Mouse (Mus musculus) frontal cortex, adult (tissue): ENCODE measurements around the gene Gm20219.

Experiments
- ATAC-seq: cut with Nextera tagmentation; 2 replicates; pipeline ENCODE4 v1.9.2; 2017; ENCODE audit warnings: mild to moderate bottlenecking, moderate library complexity, mixed read lengths; ENCODE audit not compliant: low TSS enrichment

Gene Gm20219

DNA sequence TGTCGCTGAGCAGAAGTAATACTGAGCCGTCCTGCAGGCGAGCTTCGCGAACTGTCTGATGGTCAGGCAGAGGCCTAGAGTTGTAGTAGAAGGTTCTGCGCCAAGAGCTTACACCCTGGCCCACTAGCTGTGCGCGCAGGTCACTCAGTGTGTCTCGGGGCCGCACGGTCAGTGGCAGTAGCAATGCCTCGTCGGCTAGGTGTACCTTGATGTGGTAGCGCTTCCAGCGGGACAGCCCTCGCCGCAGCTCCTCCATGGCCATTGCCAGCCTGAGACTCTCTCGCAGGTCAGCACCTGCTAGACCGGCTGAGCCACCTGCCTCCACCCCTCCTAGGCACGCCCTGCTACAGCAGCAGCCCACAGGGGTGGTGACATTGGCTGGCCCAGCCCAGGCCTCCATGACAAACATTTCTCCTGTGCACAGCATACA, at the start of gene Gm20219:
Gene Gm20219 (minus strand): TSS at position 266 of the 430 bp plus-strand sequence.
- ATAC-seq = no peak

DNA sequence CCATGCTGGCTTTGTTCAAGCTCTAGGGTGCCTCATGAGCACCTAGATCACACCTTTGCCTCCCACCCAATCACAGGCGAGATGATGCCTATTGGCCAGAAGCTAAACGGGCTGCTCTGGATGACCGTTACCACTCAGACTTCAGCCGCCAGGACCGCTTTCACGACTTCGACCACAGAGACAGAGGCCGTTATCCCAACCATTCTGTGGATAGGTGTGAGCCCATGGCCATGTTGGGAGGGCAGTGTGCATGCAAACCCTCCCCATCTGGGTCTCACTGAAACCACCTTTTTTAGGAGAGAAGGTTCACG, 49.8 kb upstream of the Gm20219 start:
- ATAC-seq = no peak

DNA sequence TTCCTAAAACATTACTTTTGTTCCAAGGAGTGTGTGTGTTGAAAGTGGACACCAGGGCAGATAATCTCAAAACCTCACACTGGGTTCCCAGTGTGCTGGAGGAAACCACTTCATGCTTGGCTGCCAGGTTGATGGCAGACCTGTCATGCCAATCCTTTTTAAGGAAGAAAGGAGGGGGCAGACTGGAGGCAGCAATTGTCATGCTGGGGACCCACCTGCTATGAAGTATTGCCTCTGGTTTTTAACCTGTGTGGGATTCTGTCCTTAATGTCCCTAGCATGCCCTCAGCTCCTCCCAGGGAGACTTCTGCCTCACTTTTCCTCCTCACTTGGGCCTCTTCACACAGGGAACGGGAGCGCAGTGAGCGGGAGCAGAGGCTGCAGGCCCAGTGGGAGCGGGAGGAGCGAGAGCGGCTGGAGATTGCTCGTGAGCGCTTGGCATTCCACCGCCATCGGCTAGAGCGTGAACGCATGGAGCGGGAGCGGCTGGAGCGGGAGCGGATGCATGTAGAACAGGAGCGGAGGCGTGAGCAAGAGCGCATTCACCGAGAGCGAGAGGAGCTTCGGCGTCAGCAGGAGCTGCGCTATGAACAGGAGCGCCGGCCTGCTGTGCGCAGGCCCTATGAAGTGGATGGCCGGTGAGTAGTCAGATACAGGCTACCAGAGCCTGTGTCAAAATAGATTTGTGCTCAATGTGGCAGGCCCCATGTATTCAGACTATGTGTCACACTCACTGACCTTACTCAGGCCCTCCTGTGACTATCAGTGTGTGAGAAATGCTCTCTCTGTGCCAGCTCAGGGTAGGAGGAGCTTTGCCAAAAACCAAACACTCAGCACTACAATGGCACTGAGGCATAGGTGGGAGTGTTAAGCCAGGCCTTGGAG, 49.2 kb upstream of the Gm20219 start:
- no peak for ATAC-seq

DNA sequence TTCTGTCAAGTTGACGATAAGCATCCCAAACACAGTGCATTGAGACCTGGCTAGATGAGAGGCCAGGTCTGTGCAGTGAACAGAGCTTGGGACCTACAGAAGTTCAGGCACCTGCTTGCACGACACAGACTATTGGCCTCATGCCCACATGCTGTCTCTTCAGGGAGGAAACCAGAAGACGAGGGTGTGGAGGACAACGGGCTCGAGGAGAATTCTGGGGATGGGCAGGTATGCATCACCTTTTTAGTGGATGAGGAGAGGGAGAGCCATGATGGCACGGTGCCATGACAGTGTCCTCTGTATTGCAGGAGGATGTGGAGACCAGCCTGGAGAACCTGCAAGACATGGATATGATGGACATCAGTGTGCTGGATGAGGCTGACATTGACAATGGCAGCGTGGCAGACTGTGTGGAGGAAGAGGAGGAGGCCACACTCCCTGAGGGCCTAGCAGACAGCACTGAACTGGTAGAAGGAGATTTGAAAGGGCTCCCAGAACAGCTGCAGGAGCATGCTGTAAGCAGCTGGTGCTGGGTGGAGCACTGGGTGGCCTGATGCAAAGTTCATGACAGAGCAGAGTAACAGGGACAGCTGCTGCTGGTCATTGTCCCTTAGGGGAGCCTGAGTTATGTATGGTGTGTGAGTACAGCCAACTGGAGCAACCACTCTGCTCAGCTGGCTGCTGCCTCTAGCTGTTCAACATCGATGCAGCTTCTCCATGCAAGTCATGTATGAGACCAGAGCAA, 39.5 kb upstream of the Gm20219 start:
- no peak for ATAC-seq

DNA sequence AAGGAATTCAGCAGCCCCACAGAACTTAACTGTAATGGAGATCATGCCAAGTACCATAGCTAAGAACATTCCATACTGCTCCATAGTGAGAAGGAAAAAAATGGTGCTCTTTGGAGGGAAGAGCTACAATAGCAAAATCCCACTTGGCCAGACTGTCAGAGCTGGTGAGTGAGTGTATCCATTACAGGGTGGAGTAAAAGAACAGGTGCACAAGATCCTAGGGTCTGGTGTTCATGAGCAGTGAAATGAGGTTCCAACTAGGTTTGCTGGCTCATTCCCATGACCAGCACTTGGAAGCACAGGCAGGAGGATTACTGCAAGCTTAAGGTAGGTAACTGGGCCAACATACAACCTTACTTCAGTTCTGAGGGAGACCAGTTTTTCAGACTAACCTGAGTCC, 38.4 kb upstream of the Gm20219 start:
- no peak for ATAC-seq

DNA sequence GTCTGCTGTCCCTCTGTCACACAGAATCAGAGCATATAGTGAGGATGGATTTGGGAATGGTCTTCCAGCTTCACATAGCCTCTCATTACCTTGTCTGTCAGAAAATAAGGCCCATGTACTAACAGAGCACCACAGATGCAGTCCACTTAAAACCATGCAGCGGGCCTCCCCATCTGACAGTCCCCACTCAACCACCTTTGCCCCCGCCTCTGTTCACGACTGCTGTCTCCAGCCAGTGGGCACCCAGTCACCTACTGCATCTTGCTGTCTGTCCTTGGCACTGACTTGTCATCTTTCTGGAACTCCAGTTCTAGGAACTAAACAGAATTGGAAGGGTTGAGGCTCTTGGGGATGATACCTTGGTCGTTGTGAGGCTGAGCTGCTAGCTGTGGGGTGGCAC, 34.7 kb upstream of the Gm20219 start:
- no peak for ATAC-seq

DNA sequence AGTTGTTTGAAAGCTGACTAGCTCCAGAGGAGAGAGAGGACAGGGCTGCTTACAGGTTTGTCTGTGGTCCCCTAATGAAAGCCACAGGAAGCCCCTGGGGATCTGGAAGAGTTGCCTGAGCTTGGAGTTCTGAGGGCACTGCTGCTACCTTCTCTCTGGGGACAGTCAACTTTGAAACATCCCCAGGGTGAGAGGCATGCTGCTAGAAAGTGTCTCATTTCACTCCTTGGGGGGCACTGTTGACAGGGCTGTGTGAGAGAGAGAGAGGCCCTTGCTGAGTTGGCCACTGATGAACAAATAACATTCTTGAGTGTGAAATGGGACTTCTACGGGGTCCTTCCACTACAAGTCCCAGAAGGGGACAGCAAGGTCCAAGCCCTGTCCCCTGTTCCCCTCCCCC, 33.6 kb upstream of the Gm20219 start:
- ATAC-seq = no peak

DNA sequence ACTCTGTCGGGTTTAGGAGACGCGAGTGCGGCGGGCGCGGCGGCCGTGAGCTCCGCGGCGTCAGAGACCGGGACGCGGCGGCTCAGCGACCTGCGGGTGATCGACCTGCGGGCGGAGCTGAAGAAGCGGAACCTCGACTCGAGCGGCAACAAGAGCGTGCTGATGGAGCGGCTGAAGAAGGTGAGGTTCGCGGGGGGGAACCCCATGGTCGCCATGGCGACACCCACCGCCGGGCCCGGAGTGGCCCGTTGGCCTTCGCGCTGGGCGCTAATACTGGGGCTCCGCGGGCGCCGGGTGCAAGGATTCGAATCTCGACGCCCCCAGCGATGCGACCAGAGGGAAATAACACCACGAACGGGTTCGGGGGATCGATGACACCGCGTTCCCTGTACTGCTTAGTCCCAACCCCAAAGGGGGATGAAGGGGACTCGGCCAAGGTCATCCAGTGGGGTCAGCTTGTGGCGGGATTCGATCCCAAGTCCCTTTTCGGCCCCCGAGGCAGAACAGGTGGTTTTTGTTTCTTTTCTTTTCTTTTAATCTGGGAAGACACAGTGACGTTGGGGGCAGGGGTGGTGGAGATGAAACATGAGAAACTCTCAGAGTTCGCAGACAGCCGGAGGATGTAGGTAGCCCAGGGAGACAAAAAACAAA, 31.1 kb upstream of the Gm20219 start:
- no peak; the same call in 1 of the 2 replicates for ATAC-seq

DNA sequence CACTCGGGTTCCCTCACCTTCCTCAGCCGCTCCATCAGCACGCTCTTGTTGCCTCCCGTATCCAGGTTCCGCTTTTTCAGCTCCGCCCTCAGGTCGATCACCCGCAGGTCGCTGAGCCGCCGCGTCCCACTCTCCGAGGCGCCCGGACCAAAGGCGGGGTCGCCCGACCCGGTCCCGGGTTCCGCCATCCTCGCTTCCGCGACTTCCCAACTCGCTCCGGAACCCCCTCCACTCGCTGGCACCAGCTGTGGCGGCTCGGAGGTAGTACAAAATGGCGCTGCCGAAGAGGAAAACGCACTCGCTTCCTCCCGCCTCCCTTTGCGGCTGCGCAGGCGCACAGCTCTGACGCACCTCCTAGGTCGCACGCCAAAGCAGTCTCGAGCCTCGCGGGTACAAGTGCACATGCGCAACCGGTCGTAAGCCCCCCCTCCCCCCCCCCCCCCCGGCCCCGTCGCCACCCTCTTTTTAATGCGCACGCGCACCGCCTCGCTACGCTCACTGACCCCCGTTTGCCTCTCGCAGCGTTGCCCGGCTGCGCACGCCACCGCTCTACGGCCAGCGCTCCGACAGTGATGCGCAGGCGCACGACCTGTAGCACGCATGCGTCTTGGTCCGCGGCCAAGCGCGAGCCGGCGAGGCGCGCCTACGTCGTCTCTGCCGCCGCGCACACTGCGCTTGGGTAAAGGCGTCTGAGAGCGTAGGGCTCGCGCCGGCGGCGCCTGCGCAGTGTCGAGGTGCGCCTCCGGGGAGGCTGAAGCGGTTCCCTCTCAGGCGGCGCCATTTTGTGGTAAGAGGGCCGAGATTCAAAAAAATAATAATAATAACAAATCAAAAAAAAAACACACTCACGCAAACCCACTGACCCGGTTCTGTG, 30.3 kb upstream of the Gm20219 start, which contains the start of the genes Safb2 and Safb:
Gene Safb2 (minus strand): TSS at position 329 of the 874 bp plus-strand sequence.
Gene Safb (plus strand): TSS at position 569 of the 874 bp plus-strand sequence.
- peak; percentile 89 for ATAC-seq

DNA sequence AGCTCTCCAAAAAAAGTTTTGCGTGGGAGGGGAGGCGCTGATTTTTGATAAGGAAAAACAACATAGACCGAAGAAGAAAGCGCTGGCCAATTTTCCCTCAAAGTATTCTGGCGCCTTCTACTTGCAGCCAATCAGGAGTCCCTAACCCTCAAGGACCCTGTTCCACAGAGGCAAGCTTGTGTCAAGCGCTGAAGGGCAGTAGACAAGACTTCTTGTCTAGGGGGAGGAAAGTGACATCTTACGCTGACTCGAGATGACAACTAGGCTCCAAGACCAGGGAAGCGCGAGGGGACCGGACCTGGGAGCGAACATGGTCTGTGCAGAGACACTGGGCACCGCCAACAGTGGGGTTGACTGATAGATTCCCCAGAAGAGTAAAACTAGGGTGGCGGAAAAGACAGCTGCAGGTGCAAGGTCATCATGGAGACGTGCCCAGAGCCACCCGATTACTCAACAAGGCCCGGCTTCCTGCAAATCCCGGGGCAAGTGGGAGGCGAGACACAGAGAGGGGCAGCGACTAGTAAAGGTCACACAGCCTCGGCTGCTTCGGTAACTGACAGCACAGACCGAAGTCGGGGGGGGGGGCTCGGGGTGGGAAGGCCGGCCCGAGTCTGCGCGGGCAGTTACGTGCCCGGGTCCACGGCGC, 29.5 kb upstream of the Gm20219 start:
- ATAC-seq = no peak

DNA sequence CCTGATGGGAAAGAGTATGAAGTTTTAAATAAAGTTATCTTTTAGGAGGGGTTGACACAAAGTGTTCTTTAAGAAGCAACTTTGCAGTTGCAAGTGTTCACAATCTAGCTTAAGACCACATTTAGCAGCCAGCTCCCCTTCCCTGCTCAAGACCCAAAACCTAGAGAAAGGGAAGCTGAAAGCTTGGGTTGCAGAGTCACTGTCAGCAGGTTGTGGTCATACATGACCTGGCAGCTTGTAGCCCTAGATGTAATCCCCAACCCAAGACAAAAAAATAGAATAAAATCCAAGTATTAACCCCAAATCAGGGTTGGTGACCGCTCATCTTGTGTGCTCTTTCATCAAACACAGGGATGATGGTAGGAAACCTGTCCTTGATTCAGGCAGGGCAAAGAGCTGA, 28.9 kb upstream of the Gm20219 start:
- no peak for ATAC-seq

DNA sequence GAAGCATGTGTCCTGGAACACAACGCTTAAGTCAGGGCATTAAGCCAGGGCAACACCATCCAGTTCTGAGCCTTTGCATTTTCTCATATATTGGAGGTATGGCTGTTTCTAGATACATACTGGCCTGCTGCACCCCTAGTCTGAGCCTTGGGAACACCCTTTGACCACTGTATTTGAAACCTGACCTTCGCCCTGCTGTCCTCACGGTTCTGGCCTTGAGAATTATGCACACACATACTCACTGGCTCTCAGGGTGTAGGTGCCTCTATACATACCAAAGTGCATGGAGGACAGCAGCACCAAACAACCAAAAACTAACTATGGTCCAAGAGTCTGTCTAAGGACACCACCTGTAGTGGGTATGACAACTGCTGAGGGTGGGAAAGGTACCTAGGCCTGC, 18.8 kb upstream of the Gm20219 start:
- ATAC-seq = no peak

DNA sequence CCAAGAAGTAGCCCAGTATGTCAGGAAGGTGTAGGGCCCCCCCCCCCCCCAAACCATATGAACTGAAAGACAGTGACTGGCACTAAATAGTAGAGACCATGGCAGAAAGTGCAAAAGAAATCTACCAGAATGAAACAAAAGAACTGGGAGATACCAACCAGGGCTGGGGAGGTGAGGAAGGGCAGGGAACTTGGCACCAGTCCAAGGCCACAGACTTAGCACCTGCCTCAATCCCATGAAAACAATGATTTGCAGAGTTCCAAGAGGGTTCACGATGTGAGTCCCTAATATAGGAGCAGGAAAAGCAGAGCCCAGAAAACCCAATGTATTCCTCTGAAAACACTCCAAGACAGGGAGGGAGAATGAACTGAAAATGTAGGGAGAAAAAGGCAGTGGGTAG, 18.0 kb upstream of the Gm20219 start:
- ATAC-seq = no peak

DNA sequence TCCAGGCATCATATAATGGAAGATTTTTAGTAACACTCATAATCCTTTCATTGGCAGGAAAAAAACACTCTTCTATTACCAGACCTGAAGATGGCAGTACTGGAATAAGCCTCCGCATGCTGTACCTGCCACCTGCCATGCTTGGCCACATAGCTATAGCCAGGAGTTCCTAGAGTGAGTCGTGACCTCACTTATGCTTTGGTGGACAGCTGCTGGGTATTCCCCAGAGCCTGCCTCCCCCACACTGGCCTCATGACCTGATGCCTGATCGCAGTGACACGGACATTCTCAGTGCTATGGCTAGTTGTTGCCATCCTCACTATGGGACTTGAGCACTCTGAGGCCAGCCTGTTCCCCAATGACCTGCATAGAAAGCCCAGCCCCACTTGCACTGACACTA, 16.1 kb upstream of the Gm20219 start:
- ATAC-seq = no peak

DNA sequence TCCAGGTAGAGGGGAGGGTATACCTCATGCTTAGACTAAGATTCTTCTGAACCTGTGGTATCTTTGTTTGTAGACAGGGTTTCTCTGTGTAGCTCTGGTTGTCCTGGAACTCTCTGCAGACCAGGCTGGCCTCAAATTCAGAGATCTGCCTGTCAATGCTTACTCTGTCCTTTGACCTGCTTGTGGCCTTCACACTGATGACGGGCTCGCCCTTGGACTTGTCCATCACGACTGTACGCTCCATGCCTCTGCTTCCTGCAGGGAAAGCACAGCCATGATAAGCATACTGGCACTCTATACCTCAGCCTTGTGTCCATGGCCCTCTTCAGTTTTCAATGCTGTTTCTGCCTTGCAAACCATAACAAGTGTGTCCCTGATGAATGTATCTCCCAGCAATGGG, 13.2 kb upstream of the Gm20219 start:
- no peak for ATAC-seq

DNA sequence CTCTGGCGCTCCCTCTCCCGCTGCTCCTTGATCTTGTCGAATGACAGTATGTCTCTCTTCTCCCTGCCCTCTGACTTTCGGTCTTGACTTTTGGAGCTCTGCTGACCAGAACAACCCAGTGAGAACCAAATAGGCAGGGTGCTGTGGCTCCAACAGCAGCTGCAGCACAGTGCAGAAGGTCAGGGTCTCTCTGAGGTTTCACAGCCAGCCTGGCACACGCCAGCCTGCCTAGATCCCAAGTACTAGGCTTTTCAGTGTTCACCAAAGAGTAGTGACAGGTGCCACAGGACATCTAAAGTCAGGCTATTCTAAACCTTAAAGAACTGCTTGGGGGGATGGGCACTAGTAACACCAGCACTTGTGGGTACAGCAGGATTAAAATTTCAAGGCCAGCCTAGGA, 12.7 kb upstream of the Gm20219 start:
- no peak for ATAC-seq

DNA sequence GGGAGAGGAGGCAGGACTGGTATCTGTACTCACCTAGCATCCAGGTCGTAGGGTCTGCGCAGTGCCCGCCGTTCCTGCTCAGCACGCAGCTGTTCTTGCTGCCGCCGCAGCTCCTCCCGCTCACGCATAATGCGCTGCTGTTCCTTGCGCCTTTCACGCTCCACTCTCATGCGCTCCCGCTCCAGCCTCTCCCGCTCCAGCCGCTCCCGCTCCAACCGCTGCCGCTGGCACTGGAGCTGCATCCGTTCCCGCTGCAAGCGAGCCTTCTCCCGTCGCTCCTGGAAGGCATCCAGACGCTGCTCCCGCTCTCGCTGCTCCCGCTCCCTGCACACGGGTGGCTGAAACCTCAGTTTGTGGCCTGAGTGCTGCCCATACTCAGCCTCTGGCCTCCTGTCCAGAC, 12.1 kb upstream of the Gm20219 start:
- no peak for ATAC-seq

DNA sequence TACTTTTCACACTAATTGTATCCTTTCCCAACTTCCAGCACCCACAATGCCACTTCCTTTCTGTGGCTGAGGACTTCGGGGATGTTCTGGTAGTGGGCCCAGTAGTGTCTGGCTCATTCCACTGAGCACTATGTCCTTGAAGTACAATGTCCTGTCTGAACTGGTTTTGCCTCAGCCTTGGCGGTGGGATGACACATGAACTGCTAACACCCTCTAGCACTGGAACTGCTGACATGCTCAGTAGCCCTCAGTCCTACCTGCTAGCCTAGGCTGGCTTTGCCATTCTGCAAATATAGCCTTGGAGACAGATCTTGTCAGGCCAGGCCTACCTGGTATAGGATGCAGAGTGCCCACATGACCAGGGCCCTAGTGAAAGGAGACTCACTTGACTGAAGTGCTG, 7.7 kb upstream of the Gm20219 start:
- no peak for ATAC-seq

DNA sequence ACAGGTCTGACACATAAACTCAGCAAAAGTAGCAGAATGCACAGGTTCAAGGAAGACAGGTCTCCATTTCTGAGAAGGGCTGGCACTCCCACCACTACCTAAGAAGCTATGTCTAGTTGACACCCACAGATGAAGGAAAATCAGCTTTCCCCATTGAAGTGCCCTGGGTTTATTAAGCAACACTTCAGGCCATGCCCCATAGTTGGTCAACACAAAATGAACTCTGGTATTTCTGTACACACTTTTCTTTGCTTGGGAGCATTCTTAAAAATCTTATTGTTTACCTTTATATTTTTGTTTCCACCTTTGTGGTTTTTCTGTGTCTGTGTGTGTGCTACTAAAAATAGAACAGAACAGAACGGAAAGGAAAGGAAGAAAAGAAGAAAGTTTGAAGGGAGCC, 5.9 kb upstream of the Gm20219 start:
- ATAC-seq = no peak

DNA sequence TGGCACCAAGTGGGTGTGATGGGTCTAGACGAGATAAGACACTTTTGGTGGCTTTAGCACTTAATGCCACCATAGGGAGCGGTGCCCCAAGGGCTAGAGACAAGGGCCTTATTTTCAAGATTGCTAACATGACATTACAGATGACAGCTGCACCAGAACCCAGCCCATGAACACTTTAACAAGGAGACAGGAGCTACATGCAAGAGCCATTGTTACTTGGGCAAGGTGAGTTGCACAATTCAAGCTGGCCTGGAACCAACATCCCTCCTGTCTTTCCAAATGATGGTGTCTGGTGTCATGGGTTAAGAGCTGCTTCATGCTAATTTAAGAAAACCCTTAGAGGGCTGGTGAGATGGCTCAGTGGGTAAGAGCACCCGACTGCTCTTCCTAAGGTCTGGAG, 5.2 kb upstream of the Gm20219 start:
- ATAC-seq = no peak

DNA sequence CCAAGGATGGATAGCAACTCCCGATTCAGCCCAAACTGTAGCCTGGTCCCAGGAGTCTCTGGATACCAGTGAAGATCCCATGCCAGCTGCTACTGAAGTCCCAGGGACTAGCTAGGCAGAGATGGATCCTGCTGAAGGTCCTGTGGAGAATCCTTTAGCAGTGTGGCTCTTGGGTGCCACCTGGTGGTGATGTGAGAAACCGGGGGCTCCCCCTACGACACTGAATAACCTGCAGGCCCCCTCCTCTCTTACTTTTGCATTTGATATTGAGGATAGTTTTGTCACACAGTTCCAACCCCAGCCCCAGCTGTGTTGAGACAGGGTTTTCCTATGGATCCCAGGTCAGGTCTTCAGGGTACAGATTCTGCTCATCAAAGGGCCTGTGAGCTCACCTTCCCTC, 4.3 kb upstream of the Gm20219 start:
- ATAC-seq = peak; percentile 72
